Mouse (Mus musculus): Measurements from ENCODE around the gene Chaf1a.

Gene Chaf1a

DNA sequence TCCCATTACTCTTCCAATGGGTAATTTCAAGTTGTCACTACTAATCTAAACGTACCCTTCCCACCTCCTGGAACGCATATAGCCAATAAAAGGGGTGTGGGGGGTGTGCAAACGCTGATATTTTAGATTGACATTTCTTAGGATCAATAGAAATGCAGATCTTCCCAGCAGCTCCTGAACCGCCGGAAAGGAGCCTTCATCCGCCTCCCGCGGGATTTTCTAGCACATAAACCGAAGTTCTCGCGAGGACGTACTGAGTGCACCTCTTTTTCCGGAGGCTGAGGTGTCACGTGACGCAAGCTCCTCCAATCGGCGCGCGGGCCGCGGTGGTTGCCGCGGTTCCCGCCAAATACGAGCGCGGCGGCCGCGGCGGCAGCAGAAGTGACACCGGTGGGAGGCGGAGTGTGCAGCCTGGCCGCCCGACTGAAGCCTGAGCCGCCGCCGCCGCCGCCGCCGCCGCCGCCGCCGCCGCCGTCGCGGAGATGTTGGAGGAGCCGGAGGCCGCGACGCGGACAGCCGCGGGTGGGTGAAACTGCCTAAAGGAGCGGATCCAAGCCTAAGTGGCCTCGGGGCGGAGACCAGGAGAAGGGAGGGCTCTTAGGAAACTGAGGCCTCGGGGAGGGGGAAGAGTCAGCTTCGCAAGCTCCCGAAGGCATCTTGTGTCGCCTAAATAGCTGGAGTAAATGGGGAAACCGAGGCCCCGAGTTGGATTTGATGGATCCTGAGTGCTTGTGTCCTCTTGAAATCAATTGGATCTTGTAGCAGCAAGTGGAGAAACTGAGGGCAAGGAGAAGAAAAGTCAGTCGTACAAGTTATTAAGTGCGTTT is at the start of gene Chaf1a:
TSS of gene Chaf1a (plus strand) at position 410 of the 827 bp plus-strand sequence.
- peak; percentile 99 to 100 for DNase-seq

DNA sequence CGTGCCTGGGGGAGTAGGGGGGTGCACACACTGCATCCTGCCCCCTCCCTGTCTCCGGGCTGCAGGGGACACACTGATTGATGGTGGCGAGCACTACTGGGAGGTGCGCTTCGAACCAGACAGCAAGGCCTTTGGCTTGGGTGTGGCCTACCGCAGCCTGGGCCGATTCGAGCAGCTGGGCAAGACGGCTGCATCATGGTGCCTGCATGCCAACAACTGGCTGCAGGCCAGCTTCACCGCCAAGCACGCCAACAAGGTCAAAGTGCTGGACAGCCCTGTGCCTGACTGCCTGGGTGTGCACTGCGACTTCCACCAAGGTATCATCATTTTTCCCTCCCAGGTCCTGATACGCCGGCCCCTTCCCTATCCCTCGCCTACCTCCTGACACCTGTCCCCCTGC is 44.2 kb upstream of the Chaf1a start:
- DNase-seq = peak; percentile 76 to 85

DNA sequence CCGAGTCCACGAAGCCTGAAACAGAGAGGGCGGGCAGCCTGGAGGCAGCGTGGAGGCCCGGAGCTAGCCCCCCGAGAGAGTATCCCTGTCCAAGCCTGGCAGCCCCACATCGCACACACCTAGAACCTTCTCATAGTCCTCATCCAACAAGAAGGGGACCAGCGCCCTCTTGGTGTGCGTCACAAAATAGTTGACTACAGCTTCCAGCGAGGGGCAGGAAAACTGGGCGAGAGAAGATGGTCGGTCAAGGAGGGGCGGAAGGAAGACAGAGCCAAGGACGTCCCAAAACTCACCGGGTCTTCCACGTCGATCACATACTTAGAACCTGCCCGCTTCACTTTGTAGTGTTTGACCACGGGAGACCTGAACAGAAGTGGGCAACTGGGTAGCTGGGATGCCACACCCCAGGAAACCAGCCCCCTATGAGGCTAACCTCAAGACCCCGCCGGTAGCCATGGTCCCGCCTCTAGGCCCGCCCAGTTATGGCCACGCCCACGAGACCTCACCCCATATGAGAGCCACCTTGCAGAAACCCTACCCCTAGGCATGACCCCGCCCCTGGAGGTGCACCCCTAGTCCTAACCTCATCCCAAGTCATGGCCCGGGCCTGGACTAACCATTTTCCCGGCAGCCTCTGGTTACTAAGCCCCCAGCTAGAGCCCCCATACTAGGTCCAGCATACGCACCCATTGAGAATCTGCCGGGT is 40.3 kb upstream of the Chaf1a start:
- DNase-seq = no peak

DNA sequence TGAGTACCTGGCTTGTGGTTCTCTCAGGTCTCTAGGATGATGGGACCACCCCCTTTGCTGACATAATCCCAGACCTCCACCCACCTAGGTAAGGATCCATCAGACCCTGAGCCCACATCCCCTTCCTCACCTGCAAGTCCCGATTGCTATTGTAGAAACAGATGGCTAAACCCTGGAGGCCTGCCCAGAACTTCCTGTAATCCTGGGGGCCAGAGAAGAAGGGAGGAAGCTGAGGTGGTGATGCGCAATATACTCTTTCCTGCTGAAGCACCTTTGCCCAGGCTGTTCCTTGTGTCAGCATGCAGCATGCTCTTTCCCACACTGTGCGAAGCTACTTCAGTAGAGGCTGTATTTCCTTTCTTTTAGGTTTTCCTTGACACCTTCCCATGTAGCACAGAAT is 37.2 kb upstream of the Chaf1a start:
- DNase-seq = no peak

DNA sequence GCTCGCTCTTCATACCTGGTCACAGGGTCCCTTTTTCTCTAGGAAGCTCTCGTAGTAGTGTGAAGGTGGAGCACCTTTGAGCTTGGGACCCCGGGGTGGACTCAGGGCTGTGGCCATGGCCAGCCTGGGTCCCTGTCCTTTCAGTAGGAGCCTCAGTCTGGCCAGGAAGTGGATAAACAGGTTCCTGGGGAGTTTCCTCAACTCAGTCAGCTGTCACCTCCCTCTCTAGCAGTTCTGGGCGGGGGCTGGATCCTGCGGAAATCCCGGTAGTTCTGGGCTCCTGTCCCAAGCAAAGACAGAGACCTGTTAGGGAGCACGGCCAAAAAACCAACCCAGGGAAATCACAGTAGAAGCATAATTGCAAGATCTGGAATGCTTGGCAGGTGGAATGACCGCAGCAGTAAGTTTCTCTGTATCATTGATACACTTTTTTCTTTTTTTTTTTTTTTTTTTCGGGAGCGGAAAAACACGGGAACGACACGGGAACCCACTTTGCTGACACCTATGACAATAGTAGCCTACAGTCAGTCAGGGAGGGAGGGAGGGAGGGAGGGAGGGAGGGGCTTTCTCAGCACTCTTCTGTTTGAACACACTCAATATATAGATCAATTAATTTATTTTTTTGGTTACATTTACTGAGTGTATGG is 34.7 kb upstream of the Chaf1a start, which contains the start of the genes Stap2 and Mpnd:
TSS of gene Stap2 (minus strand) at position 170 of the 647 bp plus-strand sequence.
TSS of gene Mpnd (plus strand) at position 297 of the 647 bp plus-strand sequence.
- DNase-seq = peak; percentile 73 to 81

DNA sequence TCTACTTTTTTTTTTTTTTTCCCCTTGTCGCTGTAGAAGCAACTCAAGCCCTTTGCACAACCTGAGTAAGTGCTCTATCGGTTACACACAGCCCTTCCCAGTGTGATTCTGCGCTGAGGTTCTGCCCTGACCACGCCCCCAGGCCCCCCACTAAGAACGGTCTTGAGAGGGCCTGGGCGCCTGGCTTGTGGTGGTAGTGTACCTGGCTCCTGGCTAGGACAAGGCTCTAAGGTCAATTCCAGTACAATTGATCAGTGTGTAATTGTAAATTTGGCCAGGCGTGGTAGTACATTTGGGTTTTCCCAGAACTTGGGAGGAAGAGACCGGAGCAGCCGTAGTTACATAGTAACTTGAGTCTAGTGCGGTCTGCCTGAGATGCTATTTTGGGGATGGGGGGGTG is 33.3 kb upstream of the Chaf1a start:
- DNase-seq = peak in 1 of 2 experiments; percentile 58

DNA sequence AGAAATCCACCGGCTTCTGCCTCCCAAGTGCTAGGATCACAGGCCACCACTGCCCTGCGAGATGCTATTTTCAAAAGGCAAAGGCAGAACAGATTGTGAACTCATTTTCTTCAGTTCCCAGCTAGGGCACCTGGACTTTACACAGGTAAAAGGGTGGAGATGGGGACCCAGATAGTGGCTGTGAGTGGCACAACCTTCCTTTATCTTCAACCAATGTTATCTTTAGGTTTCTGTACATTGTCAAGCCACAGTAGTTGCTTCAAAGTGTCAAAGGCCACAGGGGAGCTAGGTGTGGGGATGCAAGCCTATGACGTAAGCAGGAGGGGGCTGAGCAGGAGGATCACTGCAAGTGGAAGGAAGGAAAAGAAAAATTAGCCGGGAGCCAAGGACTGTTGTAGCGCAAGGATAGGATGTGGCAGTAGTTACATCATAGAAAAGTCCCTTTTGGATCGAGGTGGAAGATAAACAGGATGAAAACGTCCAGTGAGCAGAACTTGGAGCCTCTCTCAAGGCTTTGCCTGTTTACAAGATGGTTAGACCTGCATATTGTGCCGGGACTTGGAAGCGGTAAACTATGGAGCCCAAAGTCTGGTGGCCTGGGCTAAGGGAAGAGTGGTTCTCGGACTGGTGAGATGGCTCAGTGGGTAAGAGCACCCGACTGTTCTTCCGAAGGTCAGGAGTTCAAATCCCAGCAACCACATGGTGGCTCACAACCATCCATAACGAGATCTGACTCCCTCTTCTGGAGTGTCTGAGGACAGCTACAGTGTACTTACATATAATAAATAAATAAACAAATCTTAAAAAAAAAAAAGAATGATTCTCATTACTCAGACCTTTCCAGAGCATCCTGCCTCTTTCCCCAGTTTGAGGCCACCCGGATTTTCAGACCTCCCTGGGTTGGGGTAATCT is 32.5 kb upstream of the Chaf1a start:
- no peak for DNase-seq

DNA sequence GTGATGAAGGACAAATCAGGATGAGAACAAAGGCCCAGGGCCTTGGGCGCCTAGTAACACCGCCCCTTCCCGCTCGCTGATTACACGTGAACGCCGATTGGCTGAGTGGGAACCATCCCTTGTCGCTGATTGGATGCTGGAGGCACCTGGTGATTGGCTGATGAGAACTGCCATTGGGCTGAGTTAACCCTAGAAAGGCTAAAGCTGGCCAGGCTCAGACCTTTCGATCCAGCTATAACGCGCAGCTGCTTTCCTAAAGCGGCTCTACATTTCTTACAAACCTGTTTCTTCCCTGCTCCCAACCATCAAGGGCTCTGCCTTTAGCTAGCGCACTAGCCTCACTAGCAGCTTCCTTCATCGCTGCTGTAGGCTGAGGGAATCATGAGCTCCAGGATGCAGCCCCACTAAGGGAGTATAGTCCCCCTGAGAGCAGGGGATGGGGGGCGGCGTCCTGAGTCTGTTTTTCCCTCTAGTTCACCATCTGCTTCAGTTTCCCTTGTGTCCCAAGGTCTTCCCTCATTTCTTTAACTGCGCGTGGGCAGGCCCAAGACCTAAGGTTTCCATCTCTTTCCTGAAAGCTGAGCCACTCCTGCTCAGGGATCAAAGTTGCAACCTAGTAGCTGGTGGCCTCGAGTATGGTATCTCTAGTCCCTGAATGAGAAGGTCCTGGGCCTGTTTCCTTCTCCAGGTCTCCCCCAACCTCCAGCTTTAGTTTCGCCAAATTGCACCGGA is 31.7 kb upstream of the Chaf1a start:
- DNase-seq = peak; percentile 92 to 97

DNA sequence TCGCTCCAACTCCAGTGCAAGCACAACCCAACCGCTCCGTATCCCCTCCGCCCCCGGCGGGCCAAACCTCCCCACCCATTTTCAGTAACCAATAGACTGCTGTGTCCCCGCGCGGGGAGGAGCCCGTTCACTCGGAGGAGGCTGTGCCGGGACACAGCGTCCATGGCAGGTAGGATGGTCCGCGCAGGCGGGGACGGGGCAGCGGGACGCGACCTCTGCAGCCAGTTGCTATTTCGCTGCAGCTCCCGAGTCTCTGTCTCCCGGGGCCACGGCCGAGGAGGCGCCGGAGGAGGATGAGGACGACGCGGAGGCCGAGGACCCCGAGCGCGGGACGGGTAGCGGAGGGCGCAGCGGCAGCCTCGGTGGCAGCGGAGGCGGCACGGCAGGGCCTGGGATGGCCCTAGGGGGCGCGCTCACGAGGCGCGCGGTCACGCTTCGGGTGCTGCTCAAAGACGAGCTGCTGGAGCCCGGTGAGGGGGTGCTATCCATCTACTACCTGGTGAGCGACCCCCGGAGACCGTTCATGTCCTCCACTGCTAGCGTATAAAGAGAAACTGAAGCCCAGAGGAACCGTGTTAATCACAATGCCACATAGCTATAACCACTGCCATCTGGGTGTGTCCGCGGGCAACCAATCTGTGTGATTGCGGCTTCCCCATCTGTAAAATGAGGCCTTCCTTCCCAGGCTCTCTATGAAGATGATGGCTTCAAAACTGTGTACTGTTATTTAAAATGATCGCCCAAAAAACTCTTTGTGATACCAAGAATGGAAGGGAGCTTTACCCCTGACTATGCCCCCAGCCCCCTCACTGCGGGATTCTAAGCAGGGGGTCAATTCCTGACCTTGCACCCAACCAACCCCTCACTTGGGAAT is 30.9 kb upstream of the Chaf1a start:
- peak; percentile 95 to 96 for DNase-seq

DNA sequence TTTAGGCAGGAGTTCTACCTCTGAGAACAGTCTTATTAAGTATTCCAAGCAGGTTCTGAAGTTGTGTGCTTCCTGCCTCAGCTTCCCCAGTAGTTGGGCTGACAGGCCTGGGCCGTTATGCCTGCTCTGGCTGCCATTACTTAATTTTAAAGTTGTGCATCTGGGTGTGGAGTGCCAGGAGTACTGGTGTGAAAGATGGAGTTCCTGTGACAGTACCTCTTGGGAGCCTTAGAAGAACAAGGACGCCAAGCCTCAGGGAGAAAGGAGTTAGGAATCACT is 30.3 kb upstream of the Chaf1a start:
- no peak for DNase-seq

DNA sequence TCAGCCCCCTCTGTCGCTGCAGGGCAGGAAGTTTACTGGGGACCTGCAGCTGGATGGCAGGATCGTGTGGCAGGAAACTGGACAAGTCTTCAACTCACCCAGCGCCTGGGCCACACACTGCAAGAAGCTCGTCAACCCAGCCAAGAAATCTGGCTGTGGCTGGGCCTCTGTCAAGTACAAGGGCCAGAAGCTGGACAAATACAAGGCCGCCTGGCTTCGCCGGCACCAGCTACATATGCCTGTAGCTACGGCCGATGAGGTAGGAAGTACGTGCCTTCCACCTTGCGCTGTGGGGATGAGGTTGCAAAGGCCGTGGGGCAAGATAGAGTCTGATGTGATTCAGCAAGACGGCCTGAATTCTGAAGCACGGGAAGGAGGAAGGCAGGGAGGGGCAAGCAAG is 30.0 kb upstream of the Chaf1a start:
- DNase-seq = peak in 1 of 2 experiments; percentile 11

DNA sequence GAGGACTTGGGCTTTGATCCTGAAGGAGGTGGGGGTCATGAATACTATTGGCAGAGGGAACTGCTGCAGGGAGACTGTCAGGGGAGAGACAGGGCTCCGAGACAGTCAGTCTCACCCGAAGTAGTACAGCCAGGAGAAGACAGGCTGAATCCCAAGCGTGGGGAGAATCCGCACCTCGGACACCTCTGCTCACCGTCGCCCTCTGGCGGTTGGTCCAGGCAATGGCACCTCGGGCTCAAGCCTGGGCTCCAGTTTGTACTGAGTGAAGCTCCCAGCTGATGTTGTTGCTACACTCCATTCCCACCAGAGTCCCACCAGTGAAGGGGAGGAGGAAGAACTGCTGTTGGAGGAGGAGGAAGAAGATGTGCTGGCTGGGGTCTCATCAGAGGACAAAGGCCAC is 29.6 kb upstream of the Chaf1a start:
- peak; percentile 70 to 91 for DNase-seq

DNA sequence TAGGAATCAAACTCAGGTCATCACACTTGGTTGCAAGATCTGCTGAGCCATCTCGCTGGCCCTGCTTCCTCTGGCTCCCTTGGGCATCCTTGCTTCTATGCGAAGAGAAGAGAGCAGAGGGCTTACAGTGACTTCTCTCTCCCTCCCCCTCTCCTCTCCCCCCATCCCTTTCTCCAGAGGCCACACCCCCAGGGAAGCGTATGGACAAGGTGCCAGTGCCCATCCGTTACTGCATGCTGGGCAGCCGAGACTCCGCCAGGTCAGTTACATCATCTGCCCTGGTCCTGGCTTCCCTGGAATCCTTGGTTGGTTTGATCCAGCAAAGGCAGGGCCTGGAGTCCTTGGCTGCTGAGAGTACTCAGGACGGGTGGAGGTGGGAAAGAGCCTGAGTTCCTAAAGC is 28.8 kb upstream of the Chaf1a start:
- no peak for DNase-seq

DNA sequence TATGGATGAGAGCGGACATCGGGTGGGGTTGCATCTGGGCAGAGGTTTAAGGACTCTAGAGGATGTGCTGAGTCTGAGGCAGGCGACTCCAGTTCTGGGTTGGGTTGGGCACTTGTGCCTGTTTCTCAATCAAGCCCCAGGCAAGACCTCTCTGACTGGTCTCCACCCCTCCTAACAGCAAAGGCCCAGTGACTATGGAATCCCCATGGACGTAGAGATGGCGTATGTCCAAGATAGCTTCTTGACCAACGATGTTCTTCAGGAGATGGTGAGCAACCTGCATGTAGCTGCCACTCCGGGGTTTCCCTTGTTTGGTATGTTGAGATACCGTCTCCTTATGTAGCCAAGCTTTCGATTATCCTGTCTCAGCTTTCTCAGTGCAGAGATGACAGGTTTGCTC is 24.9 kb upstream of the Chaf1a start:
- DNase-seq = no peak

DNA sequence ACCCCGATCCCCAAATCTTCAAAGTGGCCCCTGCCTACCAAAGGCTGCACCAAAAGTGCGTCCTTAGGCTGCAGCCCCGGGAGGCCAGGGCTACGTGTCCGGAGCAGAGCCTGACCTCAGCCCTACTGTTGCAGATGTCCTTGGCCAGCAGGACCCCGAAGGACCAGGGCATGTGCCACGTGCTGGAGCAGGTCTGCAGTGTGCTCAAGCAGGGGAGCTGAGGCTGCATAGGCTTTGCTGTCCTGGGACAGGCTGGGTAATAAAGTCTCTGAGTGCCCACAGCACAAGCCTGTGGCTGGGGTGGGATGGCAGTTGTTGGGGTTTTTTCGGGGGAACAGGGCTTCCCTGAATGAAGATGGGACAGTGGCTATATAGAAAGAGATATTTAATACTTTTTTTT is 23.9 kb upstream of the Chaf1a start:
- DNase-seq = no peak

DNA sequence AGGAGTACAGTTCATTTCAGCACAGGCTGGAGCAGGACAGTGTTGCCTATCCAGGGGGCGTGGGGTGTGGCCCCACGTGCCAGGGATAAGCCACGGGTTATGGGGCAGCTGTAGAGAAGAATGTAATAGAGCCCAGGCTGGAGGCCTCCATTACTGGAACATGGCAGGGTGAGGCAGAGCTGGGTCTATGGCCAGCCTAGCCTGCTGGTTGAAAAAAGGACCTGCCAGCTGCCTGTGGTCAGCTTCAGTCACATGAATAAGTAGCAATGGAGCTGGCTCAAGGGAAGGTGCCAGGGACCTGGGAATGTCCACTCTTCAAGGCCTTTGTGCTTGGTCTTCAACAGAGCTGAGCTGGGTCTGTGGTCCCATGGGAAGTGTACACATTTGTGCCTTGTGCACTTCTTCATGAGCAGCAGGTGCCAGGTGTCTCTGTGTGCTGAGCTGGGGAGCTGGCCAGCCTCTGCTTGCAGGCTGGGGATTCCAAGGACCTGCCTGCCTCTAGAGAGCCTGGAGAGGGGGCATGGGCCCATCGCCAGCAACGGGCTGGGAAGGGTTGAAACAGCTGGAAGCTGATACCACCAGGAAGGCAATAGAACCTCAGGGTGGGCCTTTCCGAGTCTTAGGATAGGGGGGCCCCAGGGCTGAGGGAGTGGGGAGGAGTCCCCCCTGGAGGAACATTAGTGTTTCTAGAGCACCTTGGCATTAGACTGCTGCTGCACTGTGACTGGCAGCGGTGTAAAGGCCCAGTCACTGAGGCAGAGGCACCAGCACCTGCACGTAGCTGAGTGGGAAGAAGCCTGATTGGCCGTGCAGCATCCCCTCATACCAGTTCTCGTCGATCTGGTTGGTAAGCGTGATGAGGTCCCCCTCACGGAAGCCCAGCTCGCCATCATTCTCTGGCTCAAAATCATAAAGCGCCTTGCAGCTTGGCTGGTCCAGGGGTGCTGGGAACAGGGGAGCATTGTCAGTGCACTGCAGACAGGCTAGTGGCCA is 23.1 kb upstream of the Chaf1a start:
- no peak for DNase-seq

DNA sequence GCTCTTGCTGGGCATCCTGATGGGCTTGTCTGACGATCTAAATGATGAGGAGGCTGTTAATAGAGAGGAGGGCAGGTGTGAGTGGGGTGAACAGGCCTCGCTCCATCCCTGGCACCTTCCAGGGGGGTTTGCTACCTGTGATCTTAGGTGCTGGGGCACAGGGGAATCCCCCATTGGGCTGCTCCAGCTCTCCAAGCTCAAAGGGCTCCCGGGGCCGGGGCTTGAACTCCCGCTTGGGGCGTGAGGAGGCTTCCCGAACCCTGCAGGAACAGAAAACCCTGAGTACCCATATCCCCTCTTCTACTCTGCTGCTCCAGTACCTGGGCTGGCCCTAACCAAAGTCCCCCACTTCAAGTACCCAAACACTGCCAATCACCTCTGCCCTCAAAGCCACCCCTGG is 22.4 kb upstream of the Chaf1a start:
- no peak for DNase-seq

DNA sequence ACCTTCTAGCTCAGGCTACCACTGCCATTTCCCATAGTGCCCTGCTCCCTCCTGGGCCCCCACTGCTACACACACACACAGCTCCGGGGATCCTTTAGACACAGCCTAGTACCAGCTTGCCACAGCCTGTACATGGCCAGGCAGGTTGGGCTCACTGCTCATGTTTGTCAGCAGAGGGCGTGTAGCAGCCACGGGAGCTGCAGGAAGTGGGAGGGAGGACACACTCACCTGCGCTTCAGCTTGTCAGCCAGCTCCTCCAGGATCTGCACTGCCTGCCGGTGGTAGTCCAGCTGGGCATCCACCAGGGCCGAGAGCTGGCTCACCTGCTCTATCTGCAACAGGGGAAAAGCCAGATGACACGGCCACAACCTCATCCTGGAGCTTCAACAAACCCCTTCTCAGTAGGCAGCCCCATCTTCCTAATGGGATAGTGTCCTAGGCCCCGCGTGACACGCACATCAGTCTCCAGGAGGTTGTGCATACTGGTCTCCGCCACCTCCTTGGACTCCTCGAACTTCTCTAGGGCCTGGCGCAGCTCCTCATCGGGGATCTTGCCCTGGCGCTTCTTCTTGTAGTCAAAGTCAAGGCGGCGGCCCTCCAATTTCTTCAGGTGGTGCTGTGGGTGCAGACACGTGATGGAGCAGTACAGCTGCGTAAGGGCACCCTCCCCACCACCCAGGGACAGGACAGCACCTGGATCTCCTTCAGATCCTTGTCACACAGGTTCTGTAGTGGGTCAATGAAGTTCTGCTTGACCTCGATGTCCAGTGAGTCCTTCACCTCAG is 21.7 kb upstream of the Chaf1a start:
- DNase-seq = peak; percentile 66 to 80

Measured in kidney, postnatal 36 days (tissue).